Mouse (Mus musculus) brain, embryonic 18.5 days (tissue): ENCODE results near the gene Heatr4.

Source experiments
- DNase-seq: peaks from one replicate; pipeline ENCODE4 v3.0.0-alpha.2; 2012; ENCODE audit warnings: low read depth, low spot score

Heatr4 gene

GRCm38 (mm10) chr12:83998341-83999107 lies 13.9 kb upstream of the Heatr4 start:
- DNase-seq, result no peak

- DNase-seq, result no peak
These were observed 12.6 kb upstream of the Heatr4 start for GRCm38 (mm10) chr12:83997221-83997620.

DNA sequence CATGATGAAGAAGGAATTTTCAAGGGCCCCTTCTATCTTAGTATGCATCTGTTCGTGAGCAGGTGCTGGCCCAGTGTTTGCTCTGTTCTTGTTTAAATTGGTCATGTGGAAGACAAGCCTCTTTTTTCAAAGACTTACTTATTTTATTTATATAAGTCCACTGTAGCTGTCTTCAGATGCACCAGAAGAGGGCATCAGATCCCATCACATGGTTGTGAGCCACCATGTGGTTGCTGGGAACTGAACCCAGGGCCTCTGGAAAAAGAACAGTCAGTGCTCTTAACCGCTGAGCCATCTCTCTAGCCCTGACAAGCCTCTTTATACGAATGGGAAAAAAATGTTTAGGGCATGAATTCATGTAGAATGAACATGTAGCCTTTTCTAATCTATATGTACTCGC lies 4.7 kb upstream of the Heatr4 start:
- no peak for DNase-seq

DNA sequence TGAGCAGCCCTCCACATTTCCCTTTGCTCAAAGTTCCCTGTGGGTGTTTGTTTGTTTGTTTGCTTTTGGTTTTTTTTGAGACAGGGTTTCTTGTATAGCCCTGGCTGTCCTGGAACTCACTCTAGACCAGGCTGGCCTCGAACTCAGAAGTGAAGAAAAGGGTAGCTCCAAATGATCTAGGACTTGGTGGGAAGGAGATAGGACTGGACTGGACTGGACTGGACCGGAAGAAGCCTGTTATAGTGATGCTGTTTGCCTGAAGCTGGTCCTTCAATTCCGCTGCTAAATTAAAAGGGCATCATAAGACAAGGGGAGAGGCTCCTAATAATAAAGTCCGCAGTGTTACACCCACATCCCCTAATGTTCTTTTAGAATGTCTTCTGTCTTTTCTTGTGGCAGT lies 3.8 kb upstream of the Heatr4 start:
- DNase-seq, result no peak

GRCm38 (mm10) chr12:83987583-83988441 lies 3.2 kb upstream of the Heatr4 start, which contains the start of gene Acot2:
TSS of gene Acot2 (plus strand) at chr12:83987861.
- DNase-seq, result peak; percentile 66

- no peak for DNase-seq
These were observed 2.6 kb upstream of the Heatr4 start for GRCm38 (mm10) chr12:83987242-83987582.

DNA sequence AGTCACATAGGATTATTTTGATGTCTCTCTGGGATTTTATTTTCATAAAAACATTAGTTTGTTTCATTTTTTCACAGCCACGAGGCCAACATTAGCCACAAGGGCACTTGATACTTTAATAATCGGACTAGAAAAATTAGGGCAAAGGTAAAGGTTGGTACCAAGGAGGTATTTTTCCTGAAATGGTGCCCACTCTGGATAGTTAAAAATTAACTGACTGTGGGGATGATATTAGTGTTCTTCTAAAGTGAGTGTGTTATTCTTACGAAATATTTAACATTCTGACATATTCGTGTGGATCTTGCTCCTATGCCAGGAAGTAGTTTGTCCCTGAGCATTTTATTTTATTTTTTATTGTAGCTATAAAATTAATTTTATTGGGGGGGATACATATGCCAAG lies 3.0 kb downstream of the Heatr4 start:
- no peak for DNase-seq

DNA sequence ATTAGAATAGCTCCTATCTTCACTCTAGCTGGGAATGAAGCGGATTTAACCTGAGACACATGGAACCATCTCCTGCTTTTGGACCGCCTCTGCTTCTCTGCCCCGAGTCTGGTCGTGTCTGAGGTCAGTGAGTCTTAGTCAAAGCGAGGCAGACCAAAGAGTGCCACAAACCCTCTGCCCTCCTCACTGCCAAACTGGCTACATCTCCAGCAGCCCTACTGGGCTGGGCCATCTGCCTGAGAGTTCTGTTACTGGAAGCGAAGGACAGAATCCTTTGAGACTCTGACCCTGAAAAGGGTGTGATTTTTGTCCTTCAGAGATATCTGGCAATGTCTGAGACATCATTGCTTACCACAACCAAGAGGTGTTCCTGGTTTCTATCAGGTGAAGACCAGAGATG lies 5.8 kb downstream of the Heatr4 start:
- no peak for DNase-seq

GRCm38 (mm10) chr12:83972117-83972516 lies 12.5 kb downstream of the Heatr4 start:
- no peak for DNase-seq

DNA sequence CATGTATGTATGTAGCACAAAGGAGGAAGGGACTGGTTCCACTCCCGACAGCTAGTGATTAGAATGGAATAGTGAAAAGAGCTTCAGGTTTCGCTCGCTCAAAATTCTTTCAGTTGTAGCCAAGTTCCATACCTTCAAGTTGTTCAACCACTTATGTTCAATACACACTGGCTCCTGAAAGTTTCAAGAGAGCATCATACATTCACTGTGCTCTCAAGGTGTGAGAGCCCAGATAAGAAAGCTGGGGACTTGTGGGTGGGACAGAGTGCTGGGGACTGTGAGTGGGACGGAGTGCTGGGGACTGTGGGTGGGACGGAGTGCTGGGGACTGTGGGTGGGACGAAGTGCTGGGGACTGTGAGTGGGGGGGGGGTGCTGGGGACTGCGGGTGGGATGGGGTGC lies 19.4 kb downstream of the Heatr4 start:
- no peak for DNase-seq

DNA sequence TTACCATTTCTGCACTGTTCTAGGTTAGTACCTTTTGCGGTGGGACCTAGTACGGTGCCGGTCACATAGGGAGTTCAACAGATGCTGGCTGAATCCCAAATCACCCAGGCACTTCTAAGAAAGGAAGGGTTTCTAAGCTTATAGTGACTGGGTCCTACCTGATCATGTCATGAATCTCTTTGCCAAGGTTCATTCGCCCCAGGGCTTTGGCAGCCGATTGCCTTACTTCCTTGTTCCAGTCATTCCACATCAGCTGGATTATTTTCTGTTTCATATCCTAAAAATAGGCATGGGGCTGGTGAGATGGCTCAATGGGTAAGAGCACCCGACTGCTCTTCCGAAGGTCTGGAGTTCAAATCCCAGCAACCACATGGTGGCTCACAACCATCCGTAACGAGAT lies 26.4 kb downstream of the Heatr4 start:
- DNase-seq, result no peak

DNA sequence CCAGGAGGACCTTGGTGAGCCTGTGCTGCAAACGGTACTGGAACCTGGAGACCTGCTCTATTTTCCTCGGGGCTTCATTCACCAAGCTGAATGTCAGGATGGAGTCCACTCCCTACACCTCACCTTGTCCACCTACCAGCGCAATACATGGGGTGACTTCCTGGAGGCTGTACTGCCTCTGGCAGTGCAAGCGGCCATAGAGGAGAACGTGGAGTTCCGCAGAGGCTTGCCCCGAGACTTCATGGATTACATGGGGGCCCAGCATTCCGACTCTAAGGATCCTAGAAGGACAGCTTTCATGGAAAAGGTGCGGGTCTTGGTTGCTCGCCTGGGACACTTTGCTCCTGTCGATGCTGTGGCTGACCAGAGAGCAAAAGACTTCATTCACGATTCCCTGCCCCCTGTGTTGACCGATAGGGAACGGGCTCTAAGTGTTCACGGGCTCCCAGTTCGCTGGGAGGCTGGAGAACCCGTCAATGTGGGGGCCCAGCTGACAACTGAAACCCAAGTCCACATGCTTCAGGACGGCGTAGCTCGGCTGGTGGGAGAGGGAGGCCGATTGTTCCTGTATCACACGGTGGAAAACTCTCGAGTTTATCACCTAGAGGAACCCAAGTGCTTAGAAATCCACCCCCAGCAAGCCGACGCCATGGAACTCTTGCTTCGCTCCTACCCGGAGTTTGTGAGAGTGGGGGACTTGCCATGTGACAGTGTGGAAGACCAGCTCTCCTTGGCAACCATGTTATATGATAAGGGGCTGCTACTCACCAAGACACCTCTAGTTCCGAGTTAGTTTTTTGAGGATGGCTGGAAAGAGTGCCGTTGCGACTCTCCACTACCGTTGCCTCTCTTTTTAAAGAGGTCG lies 32.7 kb downstream of the Heatr4 start:
- DNase-seq, result no peak

- no peak for DNase-seq
These were observed 33.6 kb downstream of the Heatr4 start for GRCm38 (mm10) chr12:83950840-83951701.

DNA sequence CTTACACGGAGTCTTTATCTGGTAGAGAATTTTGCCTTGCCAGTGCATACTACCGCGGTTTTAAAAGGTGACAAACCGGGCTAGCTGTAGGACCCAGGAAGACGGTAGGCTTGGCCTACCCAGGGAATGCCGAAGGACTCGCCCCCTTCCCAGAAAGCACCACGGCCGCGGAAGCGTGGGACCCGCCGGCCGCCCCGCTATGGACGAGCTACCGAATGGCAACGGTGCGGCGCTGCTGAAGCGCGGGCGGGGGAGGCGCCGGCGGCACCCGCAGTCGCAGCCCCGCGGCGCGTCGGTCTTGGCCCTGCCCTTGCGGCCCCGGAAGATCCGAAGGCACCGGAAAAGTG lies 34.2 kb downstream of the Heatr4 start, which contains the start of gene Riox1:
Gene Riox1, plus strand, starts transcription at position 116 of the 347 bp plus-strand sequence.
- DNase-seq, result peak; percentile 76

DNA sequence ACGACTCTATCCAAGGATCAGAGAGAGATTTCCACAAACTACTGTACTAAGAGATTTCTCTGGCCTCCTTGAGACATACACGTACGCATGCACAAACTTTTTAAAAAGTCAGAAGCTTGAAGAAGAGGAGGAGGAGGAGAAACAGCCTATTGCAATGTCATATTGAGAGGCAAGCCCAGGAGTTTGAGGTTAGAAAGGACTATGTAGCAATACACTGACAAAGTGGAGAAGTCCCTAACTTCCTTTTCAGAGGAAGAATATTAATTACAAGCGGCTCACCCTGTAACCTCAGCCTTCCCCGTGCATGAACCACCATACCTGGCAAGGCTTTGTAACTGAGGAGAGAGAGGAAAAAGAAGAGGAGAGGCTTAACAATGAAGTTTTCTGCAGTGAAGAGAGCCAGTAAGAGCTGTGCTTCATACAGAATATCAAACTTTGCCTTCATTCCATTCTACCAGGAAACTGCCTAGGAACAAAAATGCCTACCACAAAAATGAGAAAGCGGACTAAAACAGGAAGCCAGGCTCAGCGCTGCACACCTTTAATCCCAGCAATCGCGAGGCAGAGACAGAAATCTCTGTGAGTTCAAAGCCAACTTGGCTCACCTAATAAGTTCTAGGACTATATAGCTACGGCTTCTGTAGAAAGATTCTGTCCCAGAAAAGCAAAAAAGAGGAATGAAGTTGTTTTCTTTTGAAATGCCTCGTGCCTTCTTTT lies 34.7 kb downstream of the Heatr4 start:
- DNase-seq, result no peak

GRCm38 (mm10) chr12:83949043-83949442 lies 35.6 kb downstream of the Heatr4 start:
- no peak for DNase-seq

- DNase-seq, result no peak
These were observed 37.3 kb downstream of the Heatr4 start for GRCm38 (mm10) chr12:83947260-83947811.

- no peak for DNase-seq
These were observed 42.7 kb downstream of the Heatr4 start for GRCm38 (mm10) chr12:83941938-83942337.

DNA sequence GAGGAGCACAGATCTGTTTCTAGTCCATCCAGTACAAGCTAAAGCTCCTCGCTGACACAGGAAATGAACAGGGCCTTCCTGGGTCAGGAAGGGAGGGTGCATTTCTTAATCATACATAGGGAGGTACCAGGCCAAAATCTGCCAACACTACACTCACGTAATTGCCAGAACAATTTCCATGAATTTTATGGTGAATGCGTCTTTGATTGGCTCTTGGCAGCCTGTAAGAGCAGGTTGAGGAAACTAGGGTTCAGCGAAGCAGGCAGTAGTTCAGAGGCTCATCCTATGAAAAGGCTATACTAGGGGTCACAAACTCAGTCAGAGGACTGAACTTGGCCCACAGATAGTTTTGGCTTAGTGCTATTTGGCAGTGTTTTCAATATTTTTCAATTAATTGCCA lies 44.6 kb downstream of the Heatr4 start:
- no peak for DNase-seq

GRCm38 (mm10) chr12:83939332-83939731 lies 45.3 kb downstream of the Heatr4 start:
- no peak for DNase-seq
